Mouse (Mus musculus): Measurements from ENCODE around the gene Rims1. TPM values are rescaled to one million over a fixed set of nuclear protein-coding genes. Genes with fewer than 3 reads are reported as not detected.

The Rims1 gene
- total RNA-seq, 2 experiments from 2014 or later: not detected

GRCm38 (mm10) chr1:22265528-22265927, 540.3 kb downstream of the Rims1 start:
- no peak for ATAC-seq (replicated peaks; ENCODE audit: low FRiP score, poor library complexity, severe bottlenecking)

DNA sequence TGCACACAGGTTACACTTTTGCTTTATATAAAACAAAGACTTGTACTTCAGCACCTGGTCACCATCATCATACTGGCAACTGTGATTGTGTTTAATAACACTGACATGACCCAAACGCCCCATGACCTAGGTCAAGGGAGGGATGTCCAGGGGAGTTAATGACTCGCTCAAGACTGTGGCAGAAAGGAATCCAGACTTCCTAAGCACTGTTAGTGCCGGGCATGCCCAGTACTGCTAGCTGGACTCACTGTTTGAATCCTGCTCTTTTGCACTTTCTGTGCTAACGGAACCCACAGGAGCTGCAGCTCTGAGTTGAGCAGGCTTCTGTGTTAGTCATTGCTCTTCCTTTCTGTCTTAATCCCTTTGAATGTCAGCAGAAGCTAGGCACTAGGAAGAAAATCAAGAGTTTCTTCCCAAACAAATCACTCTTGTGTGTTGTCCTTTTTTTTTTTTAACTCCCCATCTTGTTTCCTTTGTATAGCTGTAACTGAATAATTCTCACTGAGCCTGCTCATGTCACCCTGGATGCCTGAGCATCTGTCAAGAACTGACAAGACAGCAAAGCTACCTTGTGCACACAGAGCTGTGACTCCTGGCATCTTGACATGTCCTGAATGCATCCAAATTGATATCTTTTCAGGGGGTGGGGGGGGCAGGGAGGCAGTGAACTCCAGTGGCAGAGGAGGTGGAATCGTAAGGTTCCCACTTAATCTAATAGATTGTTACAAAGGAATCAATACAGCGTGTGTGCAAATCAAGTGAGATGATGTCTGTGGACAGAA, 543.4 kb downstream of the Rims1 start:
- ATAC-seq (replicated peaks; ENCODE audit: low FRiP score, poor library complexity, severe bottlenecking): no peak

GRCm38 (mm10) chr1:22261702-22262101, 544.1 kb downstream of the Rims1 start:
- ATAC-seq (replicated peaks; ENCODE audit: low FRiP score, poor library complexity, severe bottlenecking): no peak

DNA sequence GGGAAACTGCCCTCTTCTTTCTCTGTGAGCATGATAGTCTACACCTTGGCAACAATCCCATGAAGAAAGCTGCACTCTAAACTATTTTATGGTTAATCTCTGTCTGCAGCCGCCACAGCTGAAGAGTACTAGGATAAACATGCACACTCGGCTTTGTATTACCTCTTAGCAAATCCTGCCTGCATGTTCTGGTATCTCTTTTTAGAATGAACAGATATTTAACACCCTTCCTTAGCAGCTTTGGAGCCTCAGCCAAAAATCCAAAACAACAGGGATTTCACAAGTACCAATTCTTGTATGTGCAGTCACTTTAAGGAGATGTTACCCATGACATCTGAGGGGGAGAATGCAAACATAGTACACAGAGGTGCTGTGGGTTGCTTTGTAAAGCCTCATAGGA, 545.5 kb downstream of the Rims1 start:
- no peak for ATAC-seq (replicated peaks; ENCODE audit: low FRiP score, poor library complexity, severe bottlenecking)

- no peak for ATAC-seq (replicated peaks; ENCODE audit: low FRiP score, poor library complexity, severe bottlenecking)
Measured at GRCm38 (mm10) chr1:22258356-22258755, 547.4 kb downstream of the Rims1 start.

- no peak for ATAC-seq (replicated peaks; ENCODE audit: low FRiP score, poor library complexity, severe bottlenecking)
Measured at GRCm38 (mm10) chr1:22254278-22254677, 551.5 kb downstream of the Rims1 start.

- no peak for ATAC-seq (replicated peaks; ENCODE audit: low FRiP score, poor library complexity, severe bottlenecking)
Measured at GRCm38 (mm10) chr1:22252873-22253272, 552.9 kb downstream of the Rims1 start.

GRCm38 (mm10) chr1:22248898-22249386, 556.9 kb downstream of the Rims1 start:
- ATAC-seq (replicated peaks; ENCODE audit: low FRiP score, poor library complexity, severe bottlenecking): no peak

GRCm38 (mm10) chr1:22245748-22246147, 560.0 kb downstream of the Rims1 start:
- ATAC-seq (replicated peaks; ENCODE audit: low FRiP score, poor library complexity, severe bottlenecking): no peak

Measured in erythroblast, adult 5-6 weeks (primary cell).